Mouse (Mus musculus) forebrain, embryonic 11.5 days (tissue): Measurements from ENCODE around the gene Rhbdd3. TPM values are rescaled to one million over a fixed set of nuclear protein-coding genes. Genes with fewer than 3 reads are reported as not detected.

Experiments
- ATAC-seq: fragments of 200-750 bp; cut with Nextera tagmentation; replicated peaks from 2 replicates; pipeline ENCODE4 v1.8.0; 2017; ENCODE audit warnings: moderate TSS enrichment; ENCODE audit not compliant: low FRiP score
- DNase-seq: peaks from one replicate; pipeline ENCODE4 v3.0.0-alpha.2; 2017; ENCODE audit warnings: low spot score
- H3K27ac ChIP-seq: fragments of 300-500 bp; sonication (generic); 2 replicates; pipeline ENCODE4 v1.5.1; 2014; ENCODE audit warnings: low read depth, low read length
- H3K27me3 ChIP-seq: fragments of 300-500 bp; sonication (generic); 2 replicates; pipeline ENCODE4 v1.6.1; 2014; ENCODE audit warnings: mild to moderate bottlenecking, low read length, mixed read lengths; ENCODE audit not compliant: control insufficient read depth, insufficient read depth
- H3K36me3 ChIP-seq: fragments of 300-500 bp; sonication (generic); 2 replicates; pipeline ENCODE4 v1.6.1; 2014; ENCODE audit warnings: mild to moderate bottlenecking, low read length, moderate library complexity, mixed read lengths; ENCODE audit not compliant: control insufficient read depth, insufficient read depth
- H3K4me1 ChIP-seq: fragments of 300-500 bp; sonication (generic); replicated peaks from 2 replicates; pipeline ENCODE4 v1.6.1; 2014; ENCODE audit warnings: low read length, mixed read lengths; ENCODE audit not compliant: control insufficient read depth, insufficient read depth
- H3K4me2 ChIP-seq: fragments of 300-500 bp; sonication (generic); 2 replicates; pipeline ENCODE4 v1.6.1; 2014; ENCODE audit warnings: low read depth, mild to moderate bottlenecking, low read length, moderate library complexity, mixed read lengths; ENCODE audit not compliant: severe bottlenecking
- H3K4me3 ChIP-seq: fragments of 300-500 bp; sonication (generic); 2 replicates; pipeline ENCODE4 v1.5.1; 2014; ENCODE audit warnings: low read depth, low read length
- H3K9ac ChIP-seq: fragments of 300-500 bp; sonication (generic); 2 replicates; pipeline ENCODE4 v1.6.1; 2014; ENCODE audit warnings: low read length
- H3K9me3 ChIP-seq: fragments of 300-500 bp; sonication (generic); 2 replicates; pipeline ENCODE4 v1.6.1; 2016; ENCODE audit warnings: low read length, mixed read lengths; ENCODE audit not compliant: control insufficient read depth
- WGBS: fragments of 180-500 bp; shearing (Covaris S2); extraction: QIAGEN DNeasy Blood & Tissue Kit; methylation state at CpG from one replicate; pipeline ENCODE4 v1.1.7; 2014; 5-methylcytosine and 5-hydroxymethylcytosine counted together
- polyA plus RNA-seq: library from polyadenylated mRNA; unstranded; fragments of >200 nt; fragmentation: Nextera tagmentation; extraction: Ambion mirVana; gene quantifications from 2 replicates; pipeline ENCODE4 v1.2.1, GENCODE M21; 2014

Rhbdd3 gene
- polyA plus RNA-seq, 1 experiment from 2014 or later = 26.5 TPM

DNA sequence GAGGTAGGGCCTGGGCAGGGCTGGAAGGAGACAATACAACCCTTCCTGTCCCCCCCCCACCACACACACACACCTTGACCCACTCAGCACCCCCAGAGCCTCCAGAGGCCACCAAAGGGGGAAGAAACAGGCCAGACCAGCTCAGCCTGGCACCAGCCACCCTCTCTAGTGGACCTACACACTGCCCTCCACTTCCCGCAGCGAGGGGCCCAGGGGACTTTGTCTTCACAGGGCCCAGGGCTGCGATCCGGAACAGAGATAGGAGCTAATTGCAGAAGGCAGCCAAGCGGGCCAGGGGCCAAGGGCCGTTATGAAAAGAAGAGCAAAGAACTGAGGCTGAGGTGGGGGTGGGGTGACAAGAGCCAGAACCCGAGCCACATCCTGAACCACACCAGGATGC is 50.5 kb downstream of the Rhbdd3 start:
- H3K9me3 ChIP-seq = no peaks in the 10 kb centered on the region
- H3K4me2 ChIP-seq = no peak overlapping the region
- no peak overlapping the region for H3K9ac ChIP-seq
- DNase-seq (no peak), ATAC-seq (no peak)
- no peak overlapping the region for H3K4me3 ChIP-seq
- H3K36me3 ChIP-seq = no peaks in the 10 kb centered on the region
- 19% methylated on average over 7 of the region's 7 CpGs for WGBS
- peaks cover 25% of the 10 kb centered on the region for H3K4me1 ChIP-seq
- no peaks in the 10 kb centered on the region; the same call in 1 of the 2 replicates for H3K27me3 ChIP-seq
- no peak overlapping the region for H3K27ac ChIP-seq

DNA sequence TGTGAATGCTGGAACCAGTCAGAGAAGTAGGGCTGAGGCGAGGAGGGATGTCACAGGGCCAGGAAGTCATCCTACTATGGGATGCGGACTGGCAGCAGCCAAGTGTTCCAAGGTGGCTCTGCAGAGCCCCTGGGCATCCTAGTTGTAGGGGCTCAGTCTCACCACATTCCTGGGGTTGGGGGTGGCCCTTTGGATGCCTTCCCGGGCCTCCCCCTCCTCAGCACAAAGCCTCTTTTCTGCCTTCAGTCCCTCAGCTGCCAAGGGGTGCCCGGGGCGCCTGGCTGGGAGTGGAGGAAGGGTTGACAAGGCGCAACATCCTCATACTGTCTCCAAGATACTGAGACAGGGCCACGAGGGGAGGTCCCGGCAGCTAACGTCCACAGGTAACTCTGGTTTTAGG is 51.2 kb downstream of the Rhbdd3 start:
- ATAC-seq = no peak
- H3K36me3 ChIP-seq = no peaks in the 10 kb centered on the region
- H3K4me3 ChIP-seq = no peak overlapping the region
- H3K27me3 ChIP-seq = no peaks in the 10 kb centered on the region; the same call in 1 of the 2 replicates
- no peak for DNase-seq
- no peaks in the 10 kb centered on the region for H3K9me3 ChIP-seq
- 61% methylated on average over 9 of the region's 9 CpGs for WGBS
- H3K27ac ChIP-seq = no peak overlapping the region
- H3K4me1 ChIP-seq = peaks cover 25% of the 10 kb centered on the region
- no peak overlapping the region for H3K9ac ChIP-seq
- no peak overlapping the region for H3K4me2 ChIP-seq

DNA sequence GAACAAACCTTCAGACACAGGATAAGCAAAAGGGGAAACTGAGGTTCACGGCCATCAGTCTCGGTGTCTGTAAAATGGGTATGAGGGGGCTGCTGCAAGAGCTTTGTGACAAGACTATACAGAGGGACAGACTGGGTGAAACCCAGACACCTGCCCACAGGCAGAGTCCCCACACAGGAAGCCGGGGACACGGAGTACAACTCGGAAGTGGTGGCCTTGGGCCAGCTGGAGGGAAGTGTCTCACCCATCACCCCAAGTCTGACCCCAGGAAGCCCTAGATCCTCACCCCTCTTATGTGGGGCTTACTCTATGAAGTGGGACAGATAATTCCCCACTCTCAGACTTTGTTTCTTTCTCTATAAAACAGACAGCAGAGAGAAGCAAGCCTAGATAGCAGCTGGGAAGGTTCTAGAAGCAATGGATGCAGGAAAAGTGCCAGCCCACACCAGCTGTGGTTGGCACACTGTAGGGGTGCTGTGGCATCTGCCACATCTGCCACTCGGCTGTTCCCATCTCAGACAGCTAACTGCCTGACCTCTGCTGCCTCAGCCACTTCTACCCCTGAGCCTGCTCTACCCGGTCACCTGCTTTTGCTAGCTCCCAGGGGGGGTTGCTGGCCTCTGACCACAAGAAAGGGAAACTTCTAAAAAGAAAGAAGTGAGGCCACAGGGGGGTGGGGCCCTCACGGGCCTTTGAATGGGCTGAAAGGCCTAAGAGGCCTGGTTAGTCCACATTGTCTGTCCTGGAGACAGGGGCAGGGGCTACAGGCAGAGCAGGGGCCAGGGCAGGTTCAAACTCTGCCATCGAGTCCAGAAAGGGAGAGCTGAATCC is 51.9 kb downstream of the Rhbdd3 start:
- 49% methylated on average over 9 of the region's 9 CpGs for WGBS
- no peaks in the 10 kb centered on the region for H3K36me3 ChIP-seq
- ATAC-seq (no peak), DNase-seq (no peak)
- no peaks in the 10 kb centered on the region; the same call in 1 of the 2 replicates for H3K27me3 ChIP-seq
- H3K4me1 ChIP-seq = peaks cover 25% of the 10 kb centered on the region
- H3K27ac ChIP-seq = no peak overlapping the region
- H3K9ac ChIP-seq = peak overlapping the region; percentile 75; the same call in 1 of the 2 replicates
- H3K4me3 ChIP-seq = no peak overlapping the region
- H3K4me2 ChIP-seq = peak overlapping the region; percentile 93; the same call in 1 of the 2 replicates
- H3K9me3 ChIP-seq = no peaks in the 10 kb centered on the region

DNA sequence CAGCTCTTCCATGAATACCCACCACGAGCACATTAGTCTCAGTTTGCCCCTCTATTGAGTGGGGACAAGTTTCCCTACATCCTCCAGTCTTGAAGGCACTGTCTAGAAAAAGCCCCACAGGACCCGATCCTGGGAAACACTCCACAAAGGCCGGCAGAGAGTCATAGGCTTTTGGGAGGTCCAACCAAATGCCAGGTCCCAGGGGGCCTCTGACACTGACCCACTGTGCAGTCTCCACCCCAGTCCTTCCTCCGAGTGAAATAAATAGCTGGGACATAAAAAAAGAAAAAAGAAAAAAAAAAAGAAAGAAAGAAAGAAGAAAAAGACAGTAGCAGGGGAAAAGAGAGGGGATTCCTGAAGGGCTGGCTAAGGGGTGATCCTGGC is 52.5 kb downstream of the Rhbdd3 start:
- no peaks in the 10 kb centered on the region; the same call in 1 of the 2 replicates for H3K27me3 ChIP-seq
- H3K9ac ChIP-seq = peak overlapping the region; percentile 75

DNA sequence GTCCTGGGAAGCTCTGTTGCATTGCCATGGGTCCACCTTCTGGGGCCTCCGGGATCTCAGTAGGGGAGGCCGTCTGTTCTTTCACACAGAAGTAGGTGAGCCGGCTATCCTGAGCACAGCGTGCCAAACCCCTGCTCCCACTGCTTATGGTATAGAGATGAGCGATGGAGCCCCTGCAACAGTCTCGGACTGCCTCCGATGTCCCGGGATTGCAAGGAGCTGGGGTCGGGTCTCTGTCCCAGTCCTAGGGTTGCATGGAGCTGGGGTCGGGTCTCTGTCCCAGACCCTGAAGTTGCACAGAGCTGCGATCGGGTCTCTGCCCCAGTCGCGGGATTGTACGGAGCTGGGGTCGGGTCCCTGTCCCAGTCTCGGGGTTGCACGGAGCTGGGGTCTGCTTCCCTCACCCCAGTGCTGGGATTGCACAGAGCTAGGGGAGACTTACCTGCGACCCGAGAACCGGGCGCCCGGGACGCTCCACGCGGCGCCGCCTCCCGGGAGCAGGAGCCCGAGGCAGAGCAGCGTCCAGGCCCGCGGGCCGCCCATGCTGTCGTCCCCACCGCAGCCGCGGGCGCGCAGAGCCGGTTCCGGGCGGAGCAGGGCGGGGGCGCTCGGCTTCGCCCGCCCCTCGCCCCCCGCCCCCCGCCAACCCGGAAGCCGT is 53.1 kb downstream of the Rhbdd3 start, which contains the start of gene Emid1:
Gene Emid1 (minus strand): TSS at position 578 of the 658 bp plus-strand sequence.
- WGBS = under 1% methylated on average over 41 of the region's 53 CpGs
- no peaks in the 10 kb centered on the region for H3K36me3 ChIP-seq
- H3K27ac ChIP-seq = no peak within 1 kb of the TSS
- DNase-seq (peak; percentile 69), ATAC-seq (peak; percentile 40)
- H3K4me2 ChIP-seq = peak within 1 kb of the TSS; percentile 93
- H3K9ac ChIP-seq = peak within 1 kb of the TSS; percentile 75
- H3K4me1 ChIP-seq = peaks cover 25% of the 10 kb centered on the region
- no peaks in the 10 kb centered on the region for H3K9me3 ChIP-seq
- peak within 1 kb of the TSS; percentile 55 for H3K4me3 ChIP-seq
- no peaks in the 10 kb centered on the region; the same call in 1 of the 2 replicates for H3K27me3 ChIP-seq

More for the DNA sequence above, 52.5 kb downstream of the Rhbdd3 start:
- H3K27ac ChIP-seq = no peak overlapping the region
- H3K9me3 ChIP-seq = no peaks in the 10 kb centered on the region
- H3K36me3 ChIP-seq = no peaks in the 10 kb centered on the region
- H3K4me1 ChIP-seq = peaks cover 25% of the 10 kb centered on the region
- H3K4me2 ChIP-seq = peak overlapping the region; percentile 93
- DNase-seq (no peak), ATAC-seq (no peak)
- H3K4me3 ChIP-seq = peak overlapping the region; percentile 55
- WGBS = 5% methylated on average over 4 of the region's 4 CpGs

DNA sequence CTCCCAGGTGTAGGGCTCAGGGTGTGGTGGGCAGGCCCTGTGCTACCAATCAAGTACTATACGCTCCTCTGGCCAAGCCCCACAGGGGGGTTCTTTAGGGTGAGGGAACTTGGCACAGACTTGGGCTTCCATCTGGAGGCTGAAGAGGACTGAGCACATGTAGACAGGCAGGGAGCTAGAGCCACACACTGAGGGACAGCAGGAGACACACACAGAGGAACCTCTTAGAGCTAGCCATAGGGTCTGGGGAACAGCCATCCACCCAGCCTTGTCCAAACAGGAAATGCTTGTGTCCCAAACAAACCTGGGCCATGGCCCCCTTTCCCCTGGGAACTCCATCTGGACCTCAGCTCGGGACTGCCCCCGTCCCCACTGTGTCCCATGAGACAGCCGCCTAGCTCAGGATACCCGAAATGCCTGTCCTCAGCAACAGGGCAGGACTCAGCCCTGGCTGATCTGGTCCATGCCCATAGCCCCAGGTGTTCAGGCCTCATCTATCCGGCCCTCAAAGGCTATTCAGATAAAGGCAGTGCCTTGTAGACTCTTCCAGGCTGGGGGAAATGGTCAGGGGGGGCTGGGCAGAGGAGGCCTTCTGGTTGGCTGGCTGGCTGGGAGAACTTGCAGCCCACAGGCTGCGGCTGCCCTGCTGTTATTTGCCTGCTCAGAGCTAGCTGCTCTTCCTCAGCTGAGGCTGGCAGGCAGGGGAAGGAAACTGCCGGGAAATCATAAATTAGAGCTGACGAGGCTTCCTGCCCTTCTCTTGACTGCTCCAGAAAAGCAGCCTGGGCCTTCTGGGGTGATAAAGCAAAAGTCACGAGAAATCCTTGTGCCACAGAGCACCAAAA is 56.5 kb downstream of the Rhbdd3 start:
- Histone ChIP-seq H3K4me2 (no peak overlapping the region), H3K36me3 (no peaks in the 10 kb centered on the region), H3K27ac (no peak overlapping the region), H3K9me3 (no peaks in the 10 kb centered on the region), H3K9ac (no peak overlapping the region; the same call in 1 of the 2 replicates), H3K4me1 (peaks cover 13% of the 10 kb centered on the region), H3K27me3 (no peaks in the 10 kb centered on the region; the same call in 1 of the 2 replicates), H3K4me3 (no peak overlapping the region)
- DNase-seq = no peak
- 55% methylated on average over 10 of the region's 10 CpGs for WGBS
- ATAC-seq = no peak

Other genes with a start within 250 kb of the Rhbdd3 start
- gene Nf2, start 249.4 kb upstream of the Rhbdd3 start, polyA plus RNA-seq = 56.1 and 57.4 TPM in 2 replicates
- 77.5 and 80.0 TPM in 2 replicates for gene Nipsnap1, start 225.0 kb upstream of the Rhbdd3 start, polyA plus RNA-seq
- 54.7 and 61.3 TPM in 2 replicates for gene Thoc5, start 203.6 kb upstream of the Rhbdd3 start, polyA plus RNA-seq
- 0.17 and 0.21 TPM in 2 replicates for gene Nefh, start 150.9 kb upstream of the Rhbdd3 start, polyA plus RNA-seq
- 59.2 and 66.4 TPM in 2 replicates for gene Ap1b1, start 112.1 kb upstream of the Rhbdd3 start, polyA plus RNA-seq
- gene Rasl10a, start 40.8 kb upstream of the Rhbdd3 start, polyA plus RNA-seq = 0.23 and 0.99 TPM in 2 replicates
- gene Gas2l1, start 33.6 kb upstream of the Rhbdd3 start, polyA plus RNA-seq = 36.3 and 39.7 TPM in 2 replicates
- gene Ewsr1, start 340 bp downstream of the Rhbdd3 start, polyA plus RNA-seq = 509 and 539 TPM in 2 replicates
- gene Emid1, start 53.3 kb downstream of the Rhbdd3 start, polyA plus RNA-seq = 22.2 TPM in 2 replicates
- gene Kremen1, start 162.6 kb downstream of the Rhbdd3 start, polyA plus RNA-seq = 10.8 and 11.3 TPM in 2 replicates